Mouse (Mus musculus): ENCODE measurements at regions not wholly inside any gene's neighbourhood (a gene's known extent, or its start where the extent isn't known, plus 50 kb on each side); places are given as distances from the start of the nearest gene placed in this dataset.

GRCm38 (mm10) chr2:146661346-146661745 lies 149.2 kb upstream of the Ralgapa2 start:
- no peak overlapping the region for H3K4me3 ChIP-seq (replicated peaks)
- TF ChIP-seq FLI1 (IDR thresholded peaks at IDR 0.05; ENCODE audit: low read length): no peak
- TF ChIP-seq GATA1 (IDR thresholded peaks at IDR 0.05; ENCODE audit: borderline replicate concordance, low read length): no peak

GRCm38 (mm10) chr2:146672761-146673160 lies 160.6 kb upstream of the Ralgapa2 start:
- H3K27me3 ChIP-seq (replicated peaks): no peaks in the 10 kb centered on the region
- H3K4me1 ChIP-seq: no peaks in the 10 kb centered on the region
- TF ChIP-seq GATA1 (IDR thresholded peaks at IDR 0.05; ENCODE audit: borderline replicate concordance, low read length) (no peak), FLI1 (IDR thresholded peaks at IDR 0.05; ENCODE audit: low read length) (no peak)
- no peaks in the 10 kb centered on the region for H3K36me3 ChIP-seq (replicated peaks; ENCODE audit: low read length)
- no peak overlapping the region for H3K4me3 ChIP-seq (replicated peaks)
- H3K9me3 ChIP-seq: no peaks in the 10 kb centered on the region

More at GRCm38 (mm10) chr2:146661346-146661745, 149.2 kb upstream of the Ralgapa2 start:
- H3K4me1 ChIP-seq: no peaks in the 10 kb centered on the region
- no peaks in the 10 kb centered on the region for H3K27me3 ChIP-seq (replicated peaks)
- H3K9me3 ChIP-seq: no peaks in the 10 kb centered on the region
- no peaks in the 10 kb centered on the region for H3K36me3 ChIP-seq (replicated peaks; ENCODE audit: low read length)

- H3K9me3 ChIP-seq: no peaks in the 10 kb centered on the region
- H3K36me3 ChIP-seq (replicated peaks; ENCODE audit: low read length): no peaks in the 10 kb centered on the region
- no peak for TF ChIP-seq FLI1 (IDR thresholded peaks at IDR 0.05; ENCODE audit: low read length)
- TF ChIP-seq GATA1 (IDR thresholded peaks at IDR 0.05; ENCODE audit: borderline replicate concordance, low read length): no peak
- no peak overlapping the region for H3K4me3 ChIP-seq (replicated peaks)
- H3K4me1 ChIP-seq: no peaks in the 10 kb centered on the region
- H3K27me3 ChIP-seq (replicated peaks): peaks cover 2% of the 10 kb centered on the region
These were observed 169.8 kb upstream of the Ralgapa2 start for GRCm38 (mm10) chr2:146681979-146682378.

GRCm38 (mm10) chr2:146685854-146686507 lies 169.7 kb upstream of the Kiz start:
- H3K27me3 ChIP-seq (replicated peaks): peaks cover 4% of the 10 kb centered on the region
- H3K4me3 ChIP-seq (replicated peaks): peak overlapping the region; percentile 18
- no peaks in the 10 kb centered on the region for H3K36me3 ChIP-seq (replicated peaks; ENCODE audit: low read length)
- no peaks in the 10 kb centered on the region for H3K4me1 ChIP-seq
- no peaks in the 10 kb centered on the region for H3K9me3 ChIP-seq
- no peak for TF ChIP-seq GATA1 (IDR thresholded peaks at IDR 0.05; ENCODE audit: borderline replicate concordance, low read length)
- TF ChIP-seq FLI1 (IDR thresholded peaks at IDR 0.05; ENCODE audit: low read length): no peak

- no peak overlapping the region for H3K4me3 ChIP-seq (replicated peaks)
- H3K36me3 ChIP-seq (replicated peaks; ENCODE audit: low read length): no peaks in the 10 kb centered on the region
- H3K9me3 ChIP-seq: peaks cover 4% of the 10 kb centered on the region; the same call in 1 of the 2 replicates
- H3K27me3 ChIP-seq (replicated peaks): peaks cover 4% of the 10 kb centered on the region
- no peak for TF ChIP-seq FLI1 (IDR thresholded peaks at IDR 0.05; ENCODE audit: low read length)
- TF ChIP-seq GATA1 (IDR thresholded peaks at IDR 0.05; ENCODE audit: borderline replicate concordance, low read length): no peak
- no peaks in the 10 kb centered on the region for H3K4me1 ChIP-seq
These were observed 167.1 kb upstream of the Kiz start for GRCm38 (mm10) chr2:146688544-146688943.

- Histone ChIP-seq H3K36me3 (replicated peaks; ENCODE audit: low read length) (no peaks in the 10 kb centered on the region), H3K4me3 (replicated peaks) (no peak overlapping the region), H3K4me1 (no peaks in the 10 kb centered on the region), H3K9me3 (peaks cover 4% of the 10 kb centered on the region; the same call in 1 of the 2 replicates), H3K27me3 (replicated peaks) (peaks cover 3% of the 10 kb centered on the region)
- TF ChIP-seq FLI1 (IDR thresholded peaks at IDR 0.05; ENCODE audit: low read length): no peak
- TF ChIP-seq GATA1 (IDR thresholded peaks at IDR 0.05; ENCODE audit: borderline replicate concordance, low read length): no peak
These were observed 162.2 kb upstream of the Kiz start for GRCm38 (mm10) chr2:146693484-146693883.

- no peaks in the 10 kb centered on the region for H3K4me1 ChIP-seq
- H3K4me3 ChIP-seq (replicated peaks): no peak overlapping the region
- no peaks in the 10 kb centered on the region for H3K36me3 ChIP-seq (replicated peaks; ENCODE audit: low read length)
- H3K9me3 ChIP-seq: peaks cover 4% of the 10 kb centered on the region; the same call in 1 of the 2 replicates
- no peaks in the 10 kb centered on the region for H3K27me3 ChIP-seq (replicated peaks)
- no peak for TF ChIP-seq FLI1 (IDR thresholded peaks at IDR 0.05; ENCODE audit: low read length)
- TF ChIP-seq GATA1 (IDR thresholded peaks at IDR 0.05; ENCODE audit: borderline replicate concordance, low read length): no peak
These were observed 161.6 kb upstream of the Kiz start for GRCm38 (mm10) chr2:146694041-146694440.

GRCm38 (mm10) chr2:146696277-146696676 lies 159.4 kb upstream of the Kiz start:
- TF ChIP-seq GATA1 (IDR thresholded peaks at IDR 0.05; ENCODE audit: borderline replicate concordance, low read length) (no peak), FLI1 (IDR thresholded peaks at IDR 0.05; ENCODE audit: low read length) (no peak)
- no peaks in the 10 kb centered on the region for H3K4me1 ChIP-seq

GRCm38 (mm10) chr2:146696727-146697126 lies 158.9 kb upstream of the Kiz start:
- no peak overlapping the region for H3K4me3 ChIP-seq (replicated peaks)
- no peaks in the 10 kb centered on the region for H3K36me3 ChIP-seq (replicated peaks; ENCODE audit: low read length)
- H3K4me1 ChIP-seq: no peaks in the 10 kb centered on the region
- H3K27me3 ChIP-seq (replicated peaks): no peaks in the 10 kb centered on the region
- TF ChIP-seq GATA1 (IDR thresholded peaks at IDR 0.05; ENCODE audit: borderline replicate concordance, low read length): no peak
- no peak for TF ChIP-seq FLI1 (IDR thresholded peaks at IDR 0.05; ENCODE audit: low read length)
- peaks cover 4% of the 10 kb centered on the region; the same call in 1 of the 2 replicates for H3K9me3 ChIP-seq

More at GRCm38 (mm10) chr2:146696277-146696676, 159.4 kb upstream of the Kiz start:
- H3K36me3 ChIP-seq (replicated peaks; ENCODE audit: low read length): no peaks in the 10 kb centered on the region
- peaks cover 4% of the 10 kb centered on the region; the same call in 1 of the 2 replicates for H3K9me3 ChIP-seq
- H3K4me3 ChIP-seq (replicated peaks): no peak overlapping the region
- no peaks in the 10 kb centered on the region for H3K27me3 ChIP-seq (replicated peaks)

- H3K4me3 ChIP-seq (replicated peaks): no peak overlapping the region
- peaks cover 7% of the 10 kb centered on the region; the same call in 1 of the 2 replicates for H3K9me3 ChIP-seq
- no peaks in the 10 kb centered on the region for H3K36me3 ChIP-seq (replicated peaks; ENCODE audit: low read length)
These were observed 145.0 kb upstream of the Kiz start for GRCm38 (mm10) chr2:146710676-146711075.

More at GRCm38 (mm10) chr2:146710676-146711075, 145.0 kb upstream of the Kiz start:
- Histone ChIP-seq H3K27me3 (replicated peaks) (no peaks in the 10 kb centered on the region), H3K4me1 (no peaks in the 10 kb centered on the region)
- TF ChIP-seq GATA1 (IDR thresholded peaks at IDR 0.05; ENCODE audit: borderline replicate concordance, low read length) (no peak), FLI1 (IDR thresholded peaks at IDR 0.05; ENCODE audit: low read length) (no peak)

All from megakaryocyte, embryonic 14.5 days (primary cell).